Mouse (Mus musculus) brown adipose tissue, adult 24 weeks (tissue): Measurements from ENCODE around the gene Lpcat3. TPM values are rescaled to one million over a fixed set of nuclear protein-coding genes. Genes with fewer than 3 reads are reported as not detected.
"Not testable (repeated sequence)": the region's sequence is repeated elsewhere in the genome, so short reads cannot be mapped to it uniquely, and the experiment has no call there.

Experiments
- H3K27ac ChIP-seq: fragments of 200-500 bp; replicated peaks from 2 replicates; pipeline ENCODE4 v1.5.1; 2012; ENCODE audit warnings: low read depth, mild to moderate bottlenecking, low read length
- H3K4me1 ChIP-seq: fragments of 200-500 bp; 2 replicates; pipeline ENCODE4 v1.6.1; 2012; ENCODE audit warnings: low read length, mixed read lengths; ENCODE audit not compliant: control insufficient read depth, insufficient read depth, insufficient read length
- H3K4me3 ChIP-seq: fragments of 200-500 bp; 2 replicates; pipeline ENCODE4 v1.5.1; 2012; ENCODE audit warnings: low read depth, mild to moderate bottlenecking, low read length, moderate library complexity; ENCODE audit not compliant: insufficient read depth
- polyA plus RNA-seq: library from polyadenylated mRNA; stranded (reverse); fragments of >200 nt; gene quantifications from 2 replicates; pipeline ENCODE4 v1.2.4, GENCODE M21; 2012; ENCODE audit not compliant: missing spikeins, insufficient read depth, insufficient read length

Gene Lpcat3
- 43.7 and 58.4 TPM in 2 replicates for polyA plus RNA-seq

GRCm38 (mm10) chr6:124662477-124663423 is at the start of gene Lpcat3:
Gene Lpcat3, plus strand, starts transcription at chr6:124663027.
- Histone ChIP-seq H3K27ac (peak within 1 kb of the TSS; percentile 89), H3K4me1 (no peaks in the 10 kb centered on the region; the same call in 1 of the 2 replicates), H3K4me3 (peak within 1 kb of the TSS; percentile 97)

GRCm38 (mm10) chr6:124625612-124626011 is 37.2 kb upstream of the Lpcat3 start:
- no peak overlapping the region for H3K4me3 ChIP-seq
- no peaks in the 10 kb centered on the region for H3K4me1 ChIP-seq
- H3K27ac ChIP-seq: no peak overlapping the region

- H3K27ac ChIP-seq, H3K4me3 ChIP-seq, H3K4me1 ChIP-seq: not testable (repeated sequence)
Measured at GRCm38 (mm10) chr6:124626184-124626583, 36.6 kb upstream of the Lpcat3 start.

DNA sequence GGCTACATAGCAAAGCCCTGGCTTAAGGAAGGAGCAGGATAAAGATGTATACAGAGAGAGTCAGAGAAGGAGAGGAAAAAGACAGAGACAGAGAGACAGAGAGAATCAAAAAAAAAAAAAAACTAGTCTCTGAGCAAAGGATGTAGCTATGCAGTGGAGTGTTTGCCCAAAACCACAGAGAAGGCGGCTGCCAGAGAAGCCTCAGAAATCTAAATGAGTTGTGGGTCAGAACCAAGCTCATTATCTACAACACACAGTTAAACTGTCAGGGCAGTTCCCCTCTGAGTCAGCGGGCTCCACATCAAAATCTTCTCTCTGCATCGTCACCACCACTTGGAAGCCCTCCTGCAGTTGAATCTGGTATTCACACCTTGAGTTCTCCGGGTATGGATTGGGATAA is 32.1 kb upstream of the Lpcat3 start:
- Histone ChIP-seq H3K4me3 (no peak overlapping the region), H3K4me1 (no peaks in the 10 kb centered on the region), H3K27ac (no peak overlapping the region)

- not testable (repeated sequence) for H3K4me3 ChIP-seq, H3K27ac ChIP-seq, H3K4me1 ChIP-seq
Measured at GRCm38 (mm10) chr6:124635985-124636384, 26.8 kb upstream of the Lpcat3 start, which contains the start of gene C1s2. Gene C1s2, minus strand, starts transcription at chr6:124636085.

DNA sequence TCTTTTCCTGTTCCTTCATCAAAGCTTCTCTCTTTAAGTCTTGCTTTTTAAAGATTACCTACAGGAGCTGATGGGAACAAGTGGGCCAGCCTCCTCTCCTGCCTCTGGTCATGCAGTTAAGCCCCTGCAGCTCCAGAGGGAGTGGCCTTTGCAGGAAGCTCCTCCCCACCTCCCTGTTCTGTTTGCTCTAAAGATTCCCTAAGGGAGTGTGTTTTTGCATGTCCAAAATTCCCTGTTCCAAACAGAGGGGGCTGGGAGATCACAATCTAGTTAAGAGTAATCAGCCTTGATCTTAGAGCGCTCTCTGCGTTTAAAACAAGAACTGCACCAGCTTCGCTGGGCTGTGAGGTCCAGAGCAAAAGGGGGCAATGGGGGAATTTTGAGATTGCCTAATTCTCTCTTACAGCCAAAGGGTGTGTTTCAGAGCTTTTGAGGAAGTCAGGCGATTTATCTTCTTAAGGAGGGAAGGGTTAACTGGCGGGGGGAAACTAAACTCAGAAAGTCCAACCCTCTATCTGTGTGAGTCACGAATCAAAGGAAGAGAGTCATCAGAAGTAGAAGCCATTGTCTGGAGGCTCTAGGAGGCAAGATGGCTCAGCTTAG is 25.9 kb upstream of the Lpcat3 start:
- not testable (repeated sequence) for H3K27ac ChIP-seq, H3K4me3 ChIP-seq, H3K4me1 ChIP-seq

DNA sequence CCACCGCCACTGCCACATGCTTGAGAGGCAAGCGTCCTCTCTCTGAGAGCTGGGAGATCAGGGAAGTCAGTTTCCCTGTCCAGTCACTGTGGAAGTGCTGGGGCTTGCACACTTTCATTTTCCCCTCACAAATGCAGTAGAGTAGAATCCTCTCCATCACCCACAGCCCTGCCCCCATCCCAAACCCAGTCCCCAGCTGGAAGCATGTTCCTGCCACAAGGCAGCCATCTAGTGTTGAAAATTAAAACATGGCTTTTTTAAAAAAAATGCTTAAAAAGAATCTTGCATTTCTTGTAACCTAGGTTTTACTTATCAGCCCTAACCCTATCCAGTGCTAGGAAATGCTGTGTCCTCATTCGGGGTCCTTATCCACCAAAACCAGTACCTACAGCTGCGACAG is 22.8 kb upstream of the Lpcat3 start:
- H3K4me3 ChIP-seq: no peak overlapping the region
- H3K4me1 ChIP-seq: no peaks in the 10 kb centered on the region
- no peak overlapping the region for H3K27ac ChIP-seq

DNA sequence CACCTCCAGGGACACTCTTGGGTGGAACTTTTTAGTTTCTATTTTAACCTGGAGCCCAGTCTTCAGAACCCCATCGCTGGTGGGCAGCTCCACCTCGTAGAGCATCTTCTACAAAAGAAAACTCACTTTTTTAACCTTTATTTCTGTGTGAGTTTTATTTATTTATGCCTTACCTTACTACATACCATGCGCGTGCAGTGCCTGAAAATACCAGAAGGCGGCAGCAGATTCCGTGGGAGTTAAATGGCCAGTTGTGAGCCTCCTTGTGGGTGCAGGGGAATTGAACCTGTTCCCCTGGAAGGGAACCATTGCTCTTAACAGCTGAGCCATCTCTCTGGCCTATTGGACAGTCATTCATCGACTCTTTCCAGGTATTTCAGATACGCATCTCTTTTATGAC is 21.8 kb upstream of the Lpcat3 start:
- Histone ChIP-seq H3K27ac (no peak overlapping the region), H3K4me3 (no peak overlapping the region), H3K4me1 (no peaks in the 10 kb centered on the region)

GRCm38 (mm10) chr6:124646394-124646793 is 16.4 kb upstream of the Lpcat3 start:
- Histone ChIP-seq H3K4me3 (no peak overlapping the region), H3K4me1 (no peaks in the 10 kb centered on the region), H3K27ac (no peak overlapping the region)

DNA sequence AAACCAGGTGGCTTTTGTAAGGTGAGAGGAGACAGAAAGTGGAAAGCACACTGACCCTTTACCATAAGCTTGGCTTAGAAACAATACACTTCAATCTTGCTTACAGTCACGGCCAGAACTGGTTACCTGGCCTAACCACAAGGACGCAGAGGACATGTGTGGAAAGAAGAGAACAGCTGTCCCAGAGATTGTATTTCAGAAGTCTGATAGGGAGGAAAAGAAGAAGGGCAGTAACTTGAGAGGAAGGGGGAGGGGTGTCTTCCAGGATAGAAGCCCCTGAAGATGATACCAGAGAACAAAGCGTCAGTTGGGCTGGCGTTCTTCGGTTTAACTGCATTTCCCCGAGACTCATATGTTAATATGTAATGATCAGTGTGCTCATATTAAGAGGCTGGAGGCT is 6.9 kb upstream of the Lpcat3 start:
- Histone ChIP-seq H3K4me1 (no peaks in the 10 kb centered on the region), H3K4me3 (no peak overlapping the region), H3K27ac (no peak overlapping the region)

- H3K4me1 ChIP-seq: no peaks in the 10 kb centered on the region
- H3K27ac ChIP-seq: no peak overlapping the region
- H3K4me3 ChIP-seq: no peak overlapping the region
Measured at GRCm38 (mm10) chr6:124658067-124658466, 4.8 kb upstream of the Lpcat3 start.

GRCm38 (mm10) chr6:124661156-124661806 is 1.5 kb upstream of the Lpcat3 start:
- no peak overlapping the region for H3K27ac ChIP-seq
- no peaks in the 10 kb centered on the region; the same call in 1 of the 2 replicates for H3K4me1 ChIP-seq
- no peak overlapping the region for H3K4me3 ChIP-seq

DNA sequence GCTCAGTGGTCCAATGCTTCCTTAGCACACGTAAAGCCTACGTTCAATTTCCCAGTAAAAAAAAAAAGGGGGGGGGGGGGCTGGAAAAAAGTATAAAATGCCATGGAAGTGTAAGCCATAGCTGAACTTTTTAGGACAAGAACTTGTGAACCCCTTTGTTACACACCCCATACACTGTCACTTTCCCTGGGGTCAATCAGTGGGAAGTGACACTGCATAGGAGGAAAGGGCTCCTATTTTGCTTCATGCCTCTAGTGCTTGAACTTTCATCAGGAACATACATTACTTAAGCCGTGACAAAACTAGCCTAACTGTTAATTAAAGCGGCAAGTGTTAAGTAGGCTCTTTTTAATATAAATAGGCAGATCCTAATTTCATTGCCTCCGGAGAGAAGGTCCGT is 832 bp upstream of the Lpcat3 start:
- Histone ChIP-seq H3K4me1 (no peaks in the 10 kb centered on the region; the same call in 1 of the 2 replicates), H3K4me3 (peak overlapping the region; percentile 64), H3K27ac (peak overlapping the region; percentile 70)

DNA sequence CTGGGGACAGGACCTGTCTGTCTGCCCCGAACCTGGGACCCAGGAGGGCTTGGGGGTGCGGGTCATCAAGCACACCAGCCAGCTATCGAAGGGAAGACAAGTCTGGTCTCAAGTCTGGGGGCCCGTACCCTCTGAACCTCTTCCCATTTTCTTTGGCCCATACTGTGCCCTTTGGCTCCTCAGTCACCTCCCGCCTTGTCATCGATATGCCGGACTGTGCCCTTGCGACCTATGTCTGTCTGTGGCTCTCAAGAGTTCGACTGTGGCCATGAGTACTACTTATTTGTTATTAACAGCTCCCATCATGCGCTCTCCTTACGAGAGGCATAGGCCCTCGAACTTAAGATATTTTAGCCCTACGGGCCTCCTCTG is 583 bp downstream of the Lpcat3 start:
- Histone ChIP-seq H3K4me1 (no peaks in the 10 kb centered on the region; the same call in 1 of the 2 replicates), H3K27ac (peak overlapping the region; percentile 89), H3K4me3 (peak overlapping the region; percentile 97)

GRCm38 (mm10) chr6:124664256-124664655 is 1.4 kb downstream of the Lpcat3 start:
- Histone ChIP-seq H3K4me1 (no peaks in the 10 kb centered on the region; the same call in 1 of the 2 replicates), H3K4me3 (peak overlapping the region; percentile 34), H3K27ac (no peak overlapping the region)
